Mouse (Mus musculus) midbrain, embryonic 14.5 days (tissue): ENCODE data around the gene Ddit4. TPM values are rescaled to one million over a fixed set of nuclear protein-coding genes. Genes with fewer than 3 reads are reported as not detected.

Experiments used
- ATAC-seq: fragments of 200-750 bp; cut with Nextera tagmentation; 2 replicates; pipeline ENCODE4 v1.8.0; 2017; ENCODE audit warnings: moderate number of reproducible peaks, moderate library complexity; ENCODE audit not compliant: low FRiP score, low TSS enrichment
- DNase-seq: peaks from one replicate; pipeline ENCODE4 v3.0.0-alpha.2; 2015
- H3K27ac ChIP-seq: fragments of 300-500 bp; sonication (generic); replicated peaks from 2 replicates; pipeline ENCODE4 v1.5.1; 2014; ENCODE audit warnings: mild to moderate bottlenecking, low read depth, low read length, moderate library complexity
- H3K27me3 ChIP-seq: fragments of 300-500 bp; sonication (generic); 2 replicates; pipeline ENCODE4 v1.6.1; 2014; ENCODE audit warnings: low read length, control low read depth, mixed read lengths; ENCODE audit not compliant: control insufficient read depth, insufficient read depth
- H3K36me3 ChIP-seq: fragments of 300-500 bp; sonication (generic); 2 replicates; pipeline ENCODE4 v1.6.1; 2014; ENCODE audit warnings: low read length, control low read depth; ENCODE audit not compliant: control insufficient read depth, insufficient read depth
- H3K4me1 ChIP-seq: fragments of 300-500 bp; sonication (generic); 2 replicates; pipeline ENCODE4 v1.6.1; 2014; ENCODE audit warnings: mild to moderate bottlenecking, antibody characterized with exemption, low read length, control low read depth; ENCODE audit not compliant: control insufficient read depth, insufficient read depth
- H3K4me2 ChIP-seq: fragments of 300-500 bp; sonication (generic); 2 replicates; pipeline ENCODE4 v1.6.1; 2014; ENCODE audit warnings: mild to moderate bottlenecking, low read length, moderate library complexity
- H3K4me3 ChIP-seq: fragments of 300-500 bp; sonication (generic); replicated peaks from 2 replicates; pipeline ENCODE4 v1.5.1; 2014; ENCODE audit warnings: low read depth, low read length
- H3K9ac ChIP-seq: fragments of 300-500 bp; sonication (generic); replicated peaks from 2 replicates; pipeline ENCODE4 v1.6.1; 2014; ENCODE audit warnings: mild to moderate bottlenecking, low read length, moderate library complexity
- H3K9me3 ChIP-seq: fragments of 300-500 bp; sonication (generic); 2 replicates; pipeline ENCODE4 v1.6.1; 2016; ENCODE audit warnings: low read length, control low read depth, mixed read lengths; ENCODE audit not compliant: control insufficient read depth
- WGBS: fragments of 180-500 bp; shearing (Covaris S2); extraction: QIAGEN DNeasy Blood & Tissue Kit; methylation state at CpG from one replicate; pipeline ENCODE4 v1.1.7; 2014; 5-methylcytosine and 5-hydroxymethylcytosine counted together
- polyA plus RNA-seq: library from polyadenylated mRNA; unstranded; fragments of >200 nt; fragmentation: Nextera tagmentation; extraction: Ambion mirVana; gene quantifications from 2 replicates; pipeline ENCODE4 v1.2.1, GENCODE M21; 2014

Gene Ddit4
- polyA plus RNA-seq, 1 experiment from 2014 or later, result 6.2 TPM

GRCm38 (mm10) chr10:59988036-59988435, 36.4 kb upstream of the Ddit4 start:
- Histone ChIP-seq H3K4me3 (no peak overlapping the region), H3K4me2 (no peak overlapping the region), H3K36me3 (peaks cover 60% of the 10 kb centered on the region), H3K4me1 (no peaks in the 10 kb centered on the region), H3K27ac (no peak overlapping the region), H3K9ac (no peak overlapping the region), H3K9me3 (no peaks in the 10 kb centered on the region), H3K27me3 (no peaks in the 10 kb centered on the region)
- 88% methylated on average over 4 of the region's 4 CpGs for WGBS
- ATAC-seq, result no peak
- no peak for DNase-seq

- no peak for ATAC-seq
- Histone ChIP-seq H3K27ac (no peak overlapping the region), H3K9me3 (no peaks in the 10 kb centered on the region), H3K4me3 (no peak overlapping the region), H3K9ac (no peak overlapping the region), H3K27me3 (no peaks in the 10 kb centered on the region), H3K4me1 (peaks cover 10% of the 10 kb centered on the region), H3K36me3 (peaks cover 18% of the 10 kb centered on the region), H3K4me2 (no peak overlapping the region)
- no peak for DNase-seq
- WGBS, result 96% methylated on average over 12 of the region's 12 CpGs
These were observed 30.8 kb upstream of the Ddit4 start for GRCm38 (mm10) chr10:59982379-59982873.

GRCm38 (mm10) chr10:59981792-59982191, 30.2 kb upstream of the Ddit4 start:
- H3K9me3 ChIP-seq, result no peaks in the 10 kb centered on the region
- peaks cover 13% of the 10 kb centered on the region; the same call in 1 of the 2 replicates for H3K36me3 ChIP-seq
- H3K4me2 ChIP-seq, result no peak overlapping the region
- 93% methylated on average over 9 of the region's 9 CpGs for WGBS
- H3K27me3 ChIP-seq, result no peaks in the 10 kb centered on the region
- H3K4me1 ChIP-seq, result peaks cover 10% of the 10 kb centered on the region
- no peak overlapping the region for H3K9ac ChIP-seq
- ATAC-seq (no peak), DNase-seq (no peak)
- H3K27ac ChIP-seq, result no peak overlapping the region
- no peak overlapping the region for H3K4me3 ChIP-seq

- 91% methylated on average over 4 of the region's 4 CpGs for WGBS
- no peak for ATAC-seq
- DNase-seq, result no peak
These were observed 29.7 kb upstream of the Ddit4 start for GRCm38 (mm10) chr10:59981336-59981735.

GRCm38 (mm10) chr10:59980815-59981244, 29.2 kb upstream of the Ddit4 start:
- no peak for DNase-seq
- H3K4me3 ChIP-seq, result no peak overlapping the region
- no peaks in the 10 kb centered on the region for H3K9me3 ChIP-seq
- peaks cover 10% of the 10 kb centered on the region for H3K4me1 ChIP-seq
- WGBS, result 91% methylated on average over 6 of the region's 6 CpGs
- ATAC-seq, result no peak
- H3K4me2 ChIP-seq, result no peak overlapping the region
- H3K9ac ChIP-seq, result no peak overlapping the region
- H3K27me3 ChIP-seq, result no peaks in the 10 kb centered on the region
- H3K36me3 ChIP-seq, result peaks cover 7% of the 10 kb centered on the region; the same call in 1 of the 2 replicates
- H3K27ac ChIP-seq, result no peak overlapping the region

More at GRCm38 (mm10) chr10:59981336-59981735, 29.7 kb upstream of the Ddit4 start:
- Histone ChIP-seq H3K9ac (no peak overlapping the region), H3K36me3 (peaks cover 12% of the 10 kb centered on the region; the same call in 1 of the 2 replicates), H3K4me3 (no peak overlapping the region), H3K27ac (no peak overlapping the region), H3K4me1 (peaks cover 10% of the 10 kb centered on the region), H3K27me3 (no peaks in the 10 kb centered on the region), H3K9me3 (no peaks in the 10 kb centered on the region), H3K4me2 (no peak overlapping the region)

- no peak overlapping the region for H3K4me3 ChIP-seq
- H3K9ac ChIP-seq, result 0 out of 2 replicates have a peak overlapping the region, but pooled peaks have one; percentile 1
- DNase-seq (peak; percentile 81), ATAC-seq (peak; percentile 39)
- no peaks in the 10 kb centered on the region for H3K36me3 ChIP-seq
- H3K27ac ChIP-seq, result peak overlapping the region; percentile 76
- no peak overlapping the region for H3K4me2 ChIP-seq
- H3K27me3 ChIP-seq, result no peaks in the 10 kb centered on the region
- 47% methylated on average over 11 of the region's 11 CpGs for WGBS
- no peaks in the 10 kb centered on the region for H3K9me3 ChIP-seq
- peaks cover 14% of the 10 kb centered on the region for H3K4me1 ChIP-seq
These were observed 27.5 kb upstream of the Ddit4 start for GRCm38 (mm10) chr10:59978873-59979743.

- Histone ChIP-seq H3K4me3 (no peak overlapping the region), H3K4me2 (no peak overlapping the region), H3K27me3 (no peaks in the 10 kb centered on the region), H3K4me1 (peaks cover 18% of the 10 kb centered on the region), H3K9me3 (no peaks in the 10 kb centered on the region), H3K27ac (peak overlapping the region; percentile 76; the same call in 1 of the 2 replicates), H3K9ac (no peak overlapping the region), H3K36me3 (no peaks in the 10 kb centered on the region)
- WGBS, result 72% methylated on average over 2 of the region's 2 CpGs
- no peak for DNase-seq
- no peak for ATAC-seq
These were observed 26.8 kb upstream of the Ddit4 start for GRCm38 (mm10) chr10:59978401-59978800.

- H3K4me2 ChIP-seq, result no peak overlapping the region
- H3K9ac ChIP-seq, result no peak overlapping the region
- DNase-seq (no peak), ATAC-seq (no peak)
- H3K4me3 ChIP-seq, result no peak overlapping the region
- H3K4me1 ChIP-seq, result peaks cover 18% of the 10 kb centered on the region
- no peaks in the 10 kb centered on the region for H3K9me3 ChIP-seq
- WGBS, result 87% methylated on average over 5 of the region's 5 CpGs
- no peaks in the 10 kb centered on the region for H3K27me3 ChIP-seq
- no peak overlapping the region for H3K27ac ChIP-seq
- no peaks in the 10 kb centered on the region for H3K36me3 ChIP-seq
These were observed 26.2 kb upstream of the Ddit4 start for GRCm38 (mm10) chr10:59977715-59978343.
